ENCODE assay signal across 10 mouse cellular contexts in genomic region chr7:127946470-127947023, GRCm38 (mm10). TPM values are rescaled to one million over a fixed set of nuclear protein-coding genes. Genes with fewer than 3 reads are reported as not detected.
DNase-seq lines count a peak whose midpoint lies in the region; ATAC-seq and TF ChIP-seq lines count a peak whose summit lies in the region.
"Had no signal": no experiment of that assay in that cellular context is flagged by ENCODE, and none has a peak within 500 bp of the region (broad histone marks: within the 10 kb centered on the region; RNA-seq: fewer than 3 reads in every experiment).

Gene Prss36 (minus strand): TSS chr7:127946725.

- H3K27ac ChIP-seq in neural tube, embryonic 11.5 days (ENCODE audit: low read depth, low read length), result no peak within 1 kb of the TSS
- no peak within 1 kb of the TSS for H3K27ac ChIP-seq in intestine, postnatal 0 days (ENCODE audit: low read depth, low read length)
- H3K27ac ChIP-seq in stomach, embryonic 16.5 days (ENCODE audit: low read length), result peak within 1 kb of the TSS; percentile 3; the same call in 1 of the 2 replicates
- H3K27ac ChIP-seq: liver, embryonic 14.5 days had no signal

- H3K4me3 ChIP-seq in neural tube, embryonic 11.5 days (ENCODE audit: low read depth, low read length), result no peak within 1 kb of the TSS
- H3K4me3 ChIP-seq in intestine, postnatal 0 days (ENCODE audit: low read depth, low read length), result no peak within 1 kb of the TSS
- no peak within 1 kb of the TSS for H3K4me3 ChIP-seq in stomach, embryonic 16.5 days (replicated peaks; ENCODE audit: low read length)

- WGBS in neural tube, embryonic 11.5 days, result 80% methylated on average over 6 of the region's 6 CpGs
- WGBS in intestine, postnatal 0 days, result 49% methylated on average over 6 of the region's 6 CpGs
- WGBS in stomach, embryonic 16.5 days, result 61% methylated on average over 6 of the region's 6 CpGs

- H3K9ac ChIP-seq in neural tube, embryonic 11.5 days (ENCODE audit: low read length), result no peak within 1 kb of the TSS
- H3K9ac ChIP-seq in intestine, postnatal 0 days (ENCODE audit: low read depth, low read length), result no peak within 1 kb of the TSS
- H3K9ac ChIP-seq in stomach, embryonic 16.5 days (ENCODE audit: low read length), result no peak within 1 kb of the TSS
- H3K9ac ChIP-seq: liver, embryonic 14.5 days had no signal

- no peaks in the 10 kb centered on the region for H3K4me1 ChIP-seq in neural tube, embryonic 11.5 days (ENCODE audit: control insufficient read depth, insufficient read depth, low read length)
- H3K4me1 ChIP-seq in intestine, postnatal 0 days (replicated peaks; ENCODE audit: control insufficient read depth, insufficient read depth, low read length), result no peaks in the 10 kb centered on the region
- H3K4me1 ChIP-seq in stomach, embryonic 16.5 days (ENCODE audit: control insufficient read depth, insufficient read depth, low read length), result no peaks in the 10 kb centered on the region

- no peaks in the 10 kb centered on the region for H3K36me3 ChIP-seq in neural tube, embryonic 11.5 days (ENCODE audit: control insufficient read depth, insufficient read depth, low read length)
- H3K36me3 ChIP-seq in intestine, postnatal 0 days (ENCODE audit: control insufficient read depth, insufficient read depth), result no peaks in the 10 kb centered on the region
- H3K36me3 ChIP-seq in stomach, embryonic 16.5 days (ENCODE audit: control insufficient read depth, insufficient read depth, low read length), result no peaks in the 10 kb centered on the region

- H3K27me3 ChIP-seq in neural tube, embryonic 11.5 days (ENCODE audit: control insufficient read depth, insufficient read depth, low read length), result peaks cover 10% of the 10 kb centered on the region
- peaks cover 11% of the 10 kb centered on the region for H3K27me3 ChIP-seq in intestine, postnatal 0 days (replicated peaks; ENCODE audit: control insufficient read depth, insufficient read depth, low read length)
- H3K27me3 ChIP-seq in stomach, embryonic 16.5 days (ENCODE audit: control insufficient read depth, insufficient read depth, low read length), result peaks cover 7% of the 10 kb centered on the region

- intact Hi-C loops in gastrocnemius, postnatal 14 days (cut with DNase I; ENCODE audit: low total_unique reads), result no loop called here

- no peak for TF ChIP-seq CTCF in intestine, postnatal 0 days (IDR thresholded peaks at IDR 0.05; ENCODE audit: low read depth)

- no peaks in the 10 kb centered on the region for H3K9me3 ChIP-seq in neural tube, embryonic 11.5 days (ENCODE audit: control insufficient read depth, low read length)
- H3K9me3 ChIP-seq in intestine, postnatal 0 days (ENCODE audit: control insufficient read depth), result no peaks in the 10 kb centered on the region
- no peaks in the 10 kb centered on the region for H3K9me3 ChIP-seq in stomach, embryonic 16.5 days (replicated peaks; ENCODE audit: control insufficient read depth, low read length)

- ATAC-seq in neural tube, embryonic 11.5 days (ENCODE audit: insufficient read depth, low FRiP score, low TSS enrichment), result no peak
- ATAC-seq in intestine, postnatal 0 days, result peak; percentile 70
- peak; percentile 90 for ATAC-seq in stomach, embryonic 16.5 days (ENCODE audit: insufficient read depth, low FRiP score)
- no peak for ATAC-seq in activated CD4-positive, CD25-positive, alpha-beta regulatory T cell, adult 4 months

- DNase-seq in heart, adult 11 months, result peak; percentile 84
- DNase-seq in heart, adult 9 months (ENCODE audit: low spot score in 2 of 2), result no peak
- DNase-seq in neural tube, embryonic 11.5 days (ENCODE audit: low spot score), result no peak
- no peak for DNase-seq in neural tube, embryonic 10.5 days (ENCODE audit: extremely low spot score, low spot score)
- no peak for DNase-seq in gastrocnemius, postnatal 14 days
- DNase-seq: gastrocnemius, postnatal 36 days had no signal

- H3K4me2 ChIP-seq in neural tube, embryonic 11.5 days (ENCODE audit: low read depth), result no peak within 1 kb of the TSS
- H3K4me2 ChIP-seq in intestine, postnatal 0 days (replicated peaks; ENCODE audit: low read depth), result no peak within 1 kb of the TSS
- no peak within 1 kb of the TSS for H3K4me2 ChIP-seq in stomach, embryonic 16.5 days (ENCODE audit: low read depth, low read length)

RNA-seq across cellular contexts. Expression of gene Prss36, which starts in this region (rescaled TPM):
- polyA plus RNA-seq in neural tube, embryonic 11.5 days (2014; fragmentation: Nextera tagmentation; extraction: Ambion mirVana), result 11.6 and 11.7 TPM in 2 replicates
- polyA plus RNA-seq in intestine, postnatal 0 days (2015; fragmentation: Nextera tagmentation; extraction: Ambion mirVana), result 6.3 and 6.6 TPM in 2 replicates
- polyA plus RNA-seq in stomach, embryonic 16.5 days (2015; fragmentation: Nextera tagmentation; extraction: Ambion mirVana), result 10.7 and 11.7 TPM in 2 replicates
- total RNA-seq in gastrocnemius, postnatal 14 days (2021), result 1 to 10 TPM; 6.5 to 8.2 TPM
- 1 to 10 TPM; 2.1 to 3.6 TPM for polyA plus RNA-seq in activated CD4-positive, CD25-positive, alpha-beta regulatory T cell, adult 4 months (2017; shearing (Covaris generic))

Comparison
In these comparisons a context has a peak if more than half of its experiments do, and no peak if none do; other contexts are left out.
1. ATAC-seq: peak in intestine, postnatal 0 days (single experiment) and stomach, embryonic 16.5 days (single experiment); none in neural tube, embryonic 11.5 days (single experiment) and activated CD4-positive, CD25-positive, alpha-beta regulatory T cell, adult 4 months (single experiment).